Mouse (Mus musculus) left cerebral cortex, postnatal 25 days (tissue): ENCODE results near the gene Gsk3a. TPM values are rescaled to one million over a fixed set of nuclear protein-coding genes. Genes with fewer than 3 reads are reported as not detected.
A peak's percentile ranks its signal among the peaks of the same experiment; 100 is the strongest.
"Not testable (repeated sequence)": the region's sequence is repeated elsewhere in the genome, so short reads cannot be mapped to it uniquely, and the experiment has no call there.

Experiments used
- DNase-seq, 2 experiments: peaks; one replicate each; pipeline ENCODE4 v3.0.0; 2022; ENCODE audit warnings: low spot score in 2 of 2, mixed read lengths in 1 of 2
- intact Hi-C: fragments of 180-260 bp; cut with DNase I; formaldehyde crosslinking; loops from one replicate; pipeline ENCODE4 v1.15.1; 2025
- total RNA-seq, 2 experiments: library from RNA; stranded (reverse); gene quantifications; 2 replicates each; pipeline ENCODE4 v1.2.3; 2021

The Gsk3a gene
- total RNA-seq, 2 experiments from 2014 or later, result 213 to 224 TPM

- no peak for DNase-seq
- intact Hi-C loops, result no loop called here
Measured at GRCm38 (mm10) chr7:25274571-25274970, 36.9 kb upstream of the Gsk3a start.

GRCm38 (mm10) chr7:25273259-25274241, 35.9 kb upstream of the Gsk3a start:
- no peak for DNase-seq
- intact Hi-C loops, result no loop called here

DNA sequence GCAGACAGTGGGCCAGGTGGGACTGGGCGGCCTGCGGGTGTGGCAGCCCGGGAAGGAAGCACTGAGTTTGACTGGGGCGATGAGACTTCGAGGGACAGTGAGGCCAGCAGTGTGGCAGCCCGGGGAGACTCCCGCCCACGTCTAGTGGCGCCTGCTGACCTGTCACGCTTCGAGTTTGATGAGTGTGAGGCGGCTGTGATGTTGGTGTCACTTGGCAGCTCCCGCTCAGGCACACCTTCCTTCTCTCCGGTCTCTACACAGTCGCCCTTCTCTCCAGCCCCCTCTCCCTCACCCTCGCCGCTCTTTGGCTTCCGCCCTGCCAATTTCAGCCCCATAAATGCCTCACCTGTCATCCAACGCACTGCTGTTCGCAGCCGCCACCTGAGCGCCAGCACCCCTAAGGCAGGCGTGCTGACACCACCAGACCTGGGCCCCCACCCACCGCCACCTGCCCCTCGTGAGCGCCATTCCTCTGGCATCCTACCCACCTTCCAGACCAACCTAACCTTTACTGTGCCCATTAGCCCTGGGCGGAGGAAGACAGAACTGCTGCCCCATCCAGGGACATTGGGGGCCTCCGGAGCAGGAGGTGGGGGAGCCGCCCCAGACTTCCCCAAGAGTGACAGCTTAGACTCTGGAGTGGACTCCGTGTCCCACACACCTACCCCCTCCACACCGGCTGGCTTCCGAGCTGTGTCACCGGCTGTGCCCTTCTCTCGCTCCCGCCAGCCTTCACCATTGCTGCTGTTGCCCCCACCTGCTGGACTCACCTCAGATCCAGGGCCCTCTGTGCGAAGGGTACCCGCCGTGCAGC, 35.0 kb upstream of the Gsk3a start:
- intact Hi-C loops, result no loop called here
- DNase-seq, result no peak

- DNase-seq, result no peak
- intact Hi-C loops, result no loop called here
Measured at GRCm38 (mm10) chr7:25271651-25272444, 34.2 kb upstream of the Gsk3a start.

GRCm38 (mm10) chr7:25270652-25271633, 33.3 kb upstream of the Gsk3a start:
- intact Hi-C loops, result no loop called here
- no peak for DNase-seq

DNA sequence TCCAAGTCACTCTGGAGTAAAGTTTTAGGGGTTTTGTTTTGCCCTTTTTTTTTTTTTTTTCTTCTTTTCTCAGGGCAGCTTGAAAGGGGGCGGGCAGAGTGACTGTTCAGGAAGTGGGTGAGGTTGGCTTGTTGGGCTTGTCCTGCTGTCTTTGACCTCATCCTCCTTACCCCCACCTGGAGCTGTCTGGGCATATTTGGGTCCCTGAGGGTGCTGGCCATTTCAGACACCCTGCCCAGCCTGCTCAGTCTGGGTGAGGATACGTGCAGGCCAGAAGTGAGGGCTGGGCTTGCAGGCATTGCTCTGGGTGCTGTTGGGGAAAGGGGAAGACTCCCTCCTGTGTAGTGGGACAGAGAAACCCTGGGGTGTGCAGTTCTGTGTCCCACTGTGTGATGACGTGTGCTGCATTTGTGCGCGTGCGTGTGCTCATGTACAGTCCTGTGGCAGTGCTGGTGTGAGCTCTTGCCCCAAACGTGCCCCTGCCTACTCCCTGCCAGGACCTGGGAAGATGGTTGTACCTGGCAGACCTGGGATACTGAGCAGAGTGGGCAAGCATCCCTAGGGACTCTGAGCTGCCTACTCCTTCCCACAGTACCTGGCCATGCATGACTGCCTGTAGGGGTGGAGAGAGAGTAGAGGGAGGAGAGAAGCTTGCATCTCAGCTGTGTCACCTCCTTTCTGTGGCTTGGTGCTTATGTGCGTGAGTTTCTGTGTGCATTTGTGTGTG, 32.1 kb upstream of the Gsk3a start:
- intact Hi-C loops, result no loop called here
- no peak for DNase-seq

- peak in 1 of 2 experiments; percentile 4 for DNase-seq
- intact Hi-C loops, result no loop called here
Measured at GRCm38 (mm10) chr7:25269029-25269428, 31.4 kb upstream of the Gsk3a start.

- intact Hi-C loops, result no loop called here
- DNase-seq, result no peak
Measured at GRCm38 (mm10) chr7:25268588-25268987, 30.9 kb upstream of the Gsk3a start.

- intact Hi-C loops, result no loop called here
- DNase-seq, result peak; percentile 100
Measured at GRCm38 (mm10) chr7:25267751-25268463, 30.3 kb upstream of the Gsk3a start.

DNA sequence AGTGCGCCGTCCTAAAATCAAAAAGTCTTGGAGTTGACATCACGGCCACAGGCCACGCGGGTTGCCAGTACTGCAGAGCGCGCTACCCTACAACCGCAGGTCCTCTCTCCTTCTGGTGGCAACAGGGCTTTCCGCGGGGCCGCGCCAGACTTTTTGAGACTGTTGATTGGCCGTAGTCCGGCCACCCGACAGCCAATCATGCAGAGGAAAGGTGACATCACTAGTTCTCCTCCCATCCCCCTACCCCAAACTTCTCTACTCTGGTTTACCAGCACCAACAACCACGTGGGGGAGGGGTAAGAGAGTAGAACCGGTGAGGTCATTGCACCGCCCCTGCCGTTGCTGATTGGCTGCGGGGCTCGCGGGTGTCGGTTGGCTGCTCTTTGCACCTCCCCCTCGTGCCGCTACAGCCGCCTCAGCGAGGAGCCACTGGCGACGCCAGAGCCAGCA, 29.7 kb upstream of the Gsk3a start, which contains the start of gene Cic:
Gene Cic, plus strand, starts transcription at position 404 of the 450 bp plus-strand sequence.
- DNase-seq, result peak; percentile 100
- intact Hi-C loops, result no loop called here

DNA sequence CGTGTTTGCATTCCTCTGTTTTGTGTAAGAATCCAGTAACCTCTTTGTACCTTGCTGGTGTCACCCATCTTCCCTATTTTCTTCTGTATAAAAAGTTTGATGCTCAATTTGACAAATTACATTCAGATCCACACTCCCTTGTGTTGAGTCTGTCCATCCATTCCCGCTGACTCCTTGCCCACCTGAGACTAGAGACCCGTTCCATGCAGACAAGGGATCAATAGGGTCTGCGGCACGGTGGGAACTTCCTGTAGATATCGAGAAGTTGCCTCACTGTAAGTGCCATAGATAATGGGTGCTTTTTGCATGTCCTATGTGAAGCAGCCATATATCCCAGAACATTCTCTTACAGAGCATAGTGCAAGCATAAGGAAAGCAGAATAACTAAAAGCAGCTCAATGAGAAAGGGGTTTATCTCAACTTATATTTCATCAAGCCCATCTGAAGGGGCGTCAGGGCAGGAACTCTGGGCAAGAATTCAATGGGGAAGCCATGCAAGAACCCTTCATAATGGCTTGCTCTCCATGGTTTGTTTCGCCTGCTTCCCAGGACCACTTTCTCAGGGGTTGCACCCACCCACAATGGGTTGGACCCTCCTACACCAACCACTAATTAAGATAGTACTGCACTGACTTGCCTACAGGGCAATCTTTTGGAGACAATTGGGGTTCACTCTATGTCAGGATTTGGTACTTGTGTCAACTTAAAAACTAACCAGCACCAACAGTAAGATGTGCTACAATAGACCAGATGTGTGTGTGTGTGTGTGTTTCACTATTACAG, 28.7 kb upstream of the Gsk3a start:
- DNase-seq, result peak in 1 of 2 experiments; percentile 4
- intact Hi-C loops, result no loop called here

- DNase-seq, intact Hi-C loops: not testable (repeated sequence)
Measured at GRCm38 (mm10) chr7:25265743-25266142, 28.1 kb upstream of the Gsk3a start.

- DNase-seq, result no peak
- intact Hi-C loops, result no loop called here
Measured at GRCm38 (mm10) chr7:25263968-25264870, 26.6 kb upstream of the Gsk3a start.

- no peak for DNase-seq
- intact Hi-C loops, result no loop called here
Measured at GRCm38 (mm10) chr7:25261896-25262295, 24.2 kb upstream of the Gsk3a start.

GRCm38 (mm10) chr7:25251822-25252221, 14.2 kb upstream of the Gsk3a start:
- DNase-seq, result peak in 1 of 2 experiments; percentile 47
- intact Hi-C loops, result no loop called here
